Mouse (Mus musculus): ENCODE results near the gene Gcn1l1. TPM values are rescaled to one million over a fixed set of nuclear protein-coding genes. Genes with fewer than 3 reads are reported as not detected.

Gcn1l1 gene
- total and polyA plus RNA-seq, 3 experiments: 18.2 to 81.9 (median 62.9) TPM

GRCm38 (mm10) chr5:115580229-115581001, 15.4 kb downstream of the Gcn1l1 start:
- in situ Hi-C loops (cut with MboI; ENCODE audit: low pct_ligation_motif_present, low pct_unique_long_range_greater_than_20kb, low sequenced_read_pairs) (no loop called here), dilution Hi-C loops (cut with MboI; ENCODE audit: extremely low pct_ligation_motif_present, extremely low pct_unique_long_range_greater_than_20kb, low sequenced_read_pairs) (no loop called here)
- Histone ChIP-seq H3K36me3 (replicated peaks in 1 of 2; ENCODE audit: control insufficient read depth in 1 of 2, insufficient read depth in 1 of 2, low read length in 1 of 2) (peaks cover 88 to 97% of the 10 kb centered on the region in 2 experiments), H3K79me2 (replicated peaks; ENCODE audit: control insufficient read depth, extremely low read depth, insufficient read depth, poor library complexity, severe bottlenecking) (no peaks in the 10 kb centered on the region), H3K9ac (ENCODE audit: insufficient read depth, low read depth) (no peak overlapping the region), H3K4me2 (ENCODE audit: insufficient read depth, low read depth, poor library complexity, severe bottlenecking) (no peak overlapping the region), H3K9me3 (replicated peaks; ENCODE audit: low read length) (peaks cover 25% of the 10 kb centered on the region), H3K4me1 (ENCODE audit: control insufficient read depth in 1 of 2, insufficient read depth in 2 of 2) (no peaks in the 10 kb centered on the region), H3K27me3 (replicated peaks) (no peaks in the 10 kb centered on the region), H3K4me3 (replicated peaks in 1 of 3; ENCODE audit: low read depth in 2 of 3, low read length in 2 of 3, poor library complexity in 1 of 3) (no peak overlapping the region), H3K27ac (ENCODE audit: insufficient read depth, low read depth) (no peak overlapping the region)
- DNase-seq (ENCODE audit: extremely low read depth): no peak
- TF ChIP-seq USF1 (IDR thresholded peaks at IDR 0.05; ENCODE audit: low read depth, low read length) (no peak), NELFE (IDR thresholded peaks at IDR 0.05; ENCODE audit: low read depth, low read length) (no peak), MAZ (IDR thresholded peaks at IDR 0.05; ENCODE audit: low read depth, low read length) (no peak), MYC (IDR thresholded peaks at IDR 0.05; ENCODE audit: low read depth, low read length) (no peak), ELF1 (IDR thresholded peaks at IDR 0.05; ENCODE audit: low read depth, low read length) (no peak), ZMIZ1 (IDR thresholded peaks at IDR 0.05; ENCODE audit: low read depth, low read length) (no peak), JUND (conservative IDR thresholded peaks at IDR 0.05; ENCODE audit: low read depth, low read length) (no peak), ZKSCAN1 (IDR thresholded peaks at IDR 0.05; ENCODE audit: borderline replicate concordance, low read depth, low read length) (no peak), MAX (IDR thresholded peaks at IDR 0.05; ENCODE audit: low read length) (no peak), IRF4 (IDR thresholded peaks at IDR 0.05; ENCODE audit: low read depth, low read length) (no peak), ZC3H11A (IDR thresholded peaks at IDR 0.05; ENCODE audit: low read depth, low read length) (no peak), RAD21 (IDR thresholded peaks at IDR 0.05; ENCODE audit: low read depth, low read length) (no peak), USF2 (conservative IDR thresholded peaks at IDR 0.05; ENCODE audit: low read depth, low read length) (no peak), RCOR1 (conservative IDR thresholded peaks at IDR 0.05; ENCODE audit: low read depth, low read length) (no peak), SIN3A (IDR thresholded peaks at IDR 0.05; ENCODE audit: low read length) (no peak), MAFK (IDR thresholded peaks at IDR 0.05; ENCODE audit: insufficient replicate concordance, low read length) (no peak), MXI1 (IDR thresholded peaks at IDR 0.05; ENCODE audit: low read depth, low read length) (no peak), UBTF (IDR thresholded peaks at IDR 0.05; ENCODE audit: low read depth, low read length) (no peak), SMC3 (IDR thresholded peaks at IDR 0.05; ENCODE audit: low read depth, low read length) (no peak)

GRCm38 (mm10) chr5:115581662-115582061, 16.6 kb downstream of the Gcn1l1 start:
- H3K27ac ChIP-seq (ENCODE audit: insufficient read depth, low read depth): no peak overlapping the region
- dilution Hi-C loops (cut with MboI; ENCODE audit: extremely low pct_ligation_motif_present, extremely low pct_unique_long_range_greater_than_20kb, low sequenced_read_pairs): no loop called here
- H3K9me3 ChIP-seq (replicated peaks; ENCODE audit: low read length): peaks cover 25% of the 10 kb centered on the region
- peaks cover 0 to 2% of the 10 kb centered on the region in 2 experiments; a peak in 1 of 4 replicates for H3K4me1 ChIP-seq (ENCODE audit: control insufficient read depth in 1 of 2, insufficient read depth in 2 of 2)
- no peaks in the 10 kb centered on the region for H3K27me3 ChIP-seq (replicated peaks)
- H3K79me2 ChIP-seq (replicated peaks; ENCODE audit: control insufficient read depth, extremely low read depth, insufficient read depth, poor library complexity, severe bottlenecking): no peaks in the 10 kb centered on the region
- TF ChIP-seq CHD2 (IDR thresholded peaks at IDR 0.05; ENCODE audit: low read length) (no peak), GABPA (IDR thresholded peaks at IDR 0.05; ENCODE audit: insufficient replicate concordance, low read depth, low read length) (no peak), ZMIZ1 (IDR thresholded peaks at IDR 0.05; ENCODE audit: low read depth, low read length) (no peak), ZC3H11A (IDR thresholded peaks at IDR 0.05; ENCODE audit: low read depth, low read length) (no peak), PAX5 (IDR thresholded peaks at IDR 0.05; ENCODE audit: low read length) (no peak), SMC3 (IDR thresholded peaks at IDR 0.05; ENCODE audit: low read depth, low read length) (no peak), TCF12 (IDR thresholded peaks at IDR 0.05; ENCODE audit: low read depth, low read length) (no peak), ZNF384 (IDR thresholded peaks at IDR 0.05; ENCODE audit: low read depth, low read length) (no peak), MAFK (IDR thresholded peaks at IDR 0.05; ENCODE audit: insufficient replicate concordance, low read length) (no peak), ZKSCAN1 (IDR thresholded peaks at IDR 0.05; ENCODE audit: borderline replicate concordance, low read depth, low read length) (no peak), CTCF (conservative IDR thresholded peaks at IDR 0.05 in 1 of 2, IDR thresholded peaks at IDR 0.05 in 1 of 2; ENCODE audit: low read depth in 2 of 2, low read length in 2 of 2) (no peak), MXI1 (IDR thresholded peaks at IDR 0.05; ENCODE audit: low read depth, low read length) (no peak), POLR2AphosphoS2 (IDR thresholded peaks at IDR 0.05; ENCODE audit: low read depth, low read length) (no peak)
- peaks cover 88 to 99% of the 10 kb centered on the region in 2 experiments for H3K36me3 ChIP-seq (replicated peaks in 1 of 2; ENCODE audit: control insufficient read depth in 1 of 2, insufficient read depth in 1 of 2, low read length in 1 of 2)
- in situ Hi-C loops (cut with MboI; ENCODE audit: low pct_ligation_motif_present, low pct_unique_long_range_greater_than_20kb, low sequenced_read_pairs): no loop called here
- H3K4me2 ChIP-seq (ENCODE audit: insufficient read depth, low read depth, poor library complexity, severe bottlenecking): no peak overlapping the region
- H3K9ac ChIP-seq (ENCODE audit: insufficient read depth, low read depth): no peak overlapping the region
- no peak for DNase-seq (ENCODE audit: extremely low read depth)
- H3K4me3 ChIP-seq (replicated peaks in 1 of 3; ENCODE audit: low read depth in 2 of 3, low read length in 2 of 3, poor library complexity in 1 of 3): no peak overlapping the region
